Mouse (Mus musculus): ENCODE data around the gene Ndufa5.

The Ndufa5 gene

GRCm38 (mm10) chr6:24530711-24531420 lies 3.1 kb upstream of the Ndufa5 start:
- in situ Hi-C loops (cut with MboI; ENCODE audit: unreplicated experiment in 2 of 2): loop anchor here (25.0 kb wide), 2 partner anchors 356 to 1281 kb away; partner anchors contain the start of gene Pot1a (in 1 of the 2)

GRCm38 (mm10) chr6:24530166-24530565 lies 2.4 kb upstream of the Ndufa5 start:
- in situ Hi-C loops (cut with MboI; ENCODE audit: unreplicated experiment in 2 of 2): loop anchor here (25.0 kb wide), 2 partner anchors 357 to 1282 kb away; partner anchors contain the start of gene Pot1a (in 1 of the 2)

GRCm38 (mm10) chr6:24528064-24528243 lies 141 bp upstream of the Ndufa5 start, which contains the start of gene Asb15:
Gene Asb15 (plus strand): TSS chr6:24528144.
- in situ Hi-C loops (cut with MboI; ENCODE audit: unreplicated experiment in 2 of 2): loop anchor here (5.0 to 25.0 kb wide), 5 partner anchors 99 to 1284 kb away; partner anchors contain the start of gene Pot1a (in 2 of the 2)

DNA sequence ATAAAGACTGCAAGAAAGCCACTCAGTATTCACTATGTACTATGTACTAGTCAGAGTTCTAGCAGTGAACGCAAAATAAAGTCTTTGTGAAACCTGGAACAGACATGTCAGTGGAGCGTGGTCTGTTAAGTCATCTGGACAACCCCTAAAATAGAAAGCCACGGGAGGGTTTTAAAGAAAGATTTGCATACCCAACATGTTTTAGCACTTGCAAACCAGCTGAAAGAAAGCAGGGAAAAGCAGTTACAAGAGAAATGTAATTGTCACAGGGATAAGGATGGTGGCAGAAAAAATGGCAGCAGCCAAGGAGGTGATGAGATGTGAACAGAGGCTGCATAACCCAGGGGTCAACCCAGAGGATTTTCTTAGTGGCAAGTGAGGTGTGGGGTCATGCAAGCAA lies 2.1 kb downstream of the Ndufa5 start:
- in situ Hi-C loops (cut with MboI; ENCODE audit: unreplicated experiment in 2 of 2): loop anchor here (5.0 to 25.0 kb wide), 5 partner anchors 102 to 1287 kb away; partner anchors contain the start of gene Pot1a (in 2 of the 2)

DNA sequence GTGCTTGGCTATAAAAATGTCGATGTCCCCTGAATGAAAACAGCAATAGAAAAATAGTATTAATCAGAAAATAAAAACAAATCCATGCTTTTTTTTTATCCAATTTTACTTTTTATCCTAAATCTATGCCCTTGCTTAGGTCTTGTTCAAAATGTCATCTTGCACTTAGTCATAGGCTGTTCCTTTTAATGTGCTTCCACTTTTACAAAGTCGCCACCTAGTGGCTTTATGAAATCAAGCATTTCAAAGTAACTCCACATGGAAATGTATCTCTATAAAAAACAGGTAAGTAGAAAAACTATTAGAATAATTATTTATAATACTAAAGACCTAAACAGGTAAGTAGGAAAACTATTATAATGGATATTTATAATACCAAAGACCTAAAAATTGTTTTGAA lies 11.6 kb downstream of the Ndufa5 start:
- in situ Hi-C loops (cut with MboI; ENCODE audit: unreplicated experiment in 2 of 2): no loop called here

- in situ Hi-C loops (cut with MboI; ENCODE audit: unreplicated experiment in 2 of 2): no loop called here
Measured at GRCm38 (mm10) chr6:24514552-24515284, 13.1 kb downstream of the Ndufa5 start, which contains the start of gene Iqub. Gene Iqub (minus strand): TSS chr6:24515067.

GRCm38 (mm10) chr6:24504141-24504540 lies 23.7 kb downstream of the Ndufa5 start:
- in situ Hi-C loops (cut with MboI; ENCODE audit: unreplicated experiment in 2 of 2): no loop called here

DNA sequence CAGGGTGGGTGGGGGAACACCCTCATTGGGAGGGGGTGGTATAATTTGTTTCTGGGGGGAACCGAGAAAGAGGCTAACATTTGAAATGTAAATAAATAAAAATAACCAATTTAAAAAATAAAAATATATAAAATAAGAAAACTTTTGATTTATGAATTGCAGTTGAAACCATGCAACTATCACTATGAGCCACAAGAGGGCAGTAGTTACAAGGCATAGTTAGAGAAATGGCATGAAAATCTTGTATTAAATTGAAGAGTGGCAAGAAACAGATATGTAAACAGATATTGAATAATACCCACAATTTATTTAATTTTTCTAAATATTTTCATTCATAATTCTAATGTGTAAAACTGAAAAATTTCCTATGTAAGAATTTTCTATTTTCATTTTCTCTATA lies 37.5 kb downstream of the Ndufa5 start:
- in situ Hi-C loops (cut with MboI; ENCODE audit: unreplicated experiment in 2 of 2): no loop called here

GRCm38 (mm10) chr6:24486530-24486929 lies 41.3 kb downstream of the Ndufa5 start:
- in situ Hi-C loops (cut with MboI; ENCODE audit: unreplicated experiment in 2 of 2): no loop called here

GRCm38 (mm10) chr6:24470571-24471132 lies 57.2 kb downstream of the Ndufa5 start:
- in situ Hi-C loops (cut with MboI; ENCODE audit: unreplicated experiment in 2 of 2): no loop called here

DNA sequence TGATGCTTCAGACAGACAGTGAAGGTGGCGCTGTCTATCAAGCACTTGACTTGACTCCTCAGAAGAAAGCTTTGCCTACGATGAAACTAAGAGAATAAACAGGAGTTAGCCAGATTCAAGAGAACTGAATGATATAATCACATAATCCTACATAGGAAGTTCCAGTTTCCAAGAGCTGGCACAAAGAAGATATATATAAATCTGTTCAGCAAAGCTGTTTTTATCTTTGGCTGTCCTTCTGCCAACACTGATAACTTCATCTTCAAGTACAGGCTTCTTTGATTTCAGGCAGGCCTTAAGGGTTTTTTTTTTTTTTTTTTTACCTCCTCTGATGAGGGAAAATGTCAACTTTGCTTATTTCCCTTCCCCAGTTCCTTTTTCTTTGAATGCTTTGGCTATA lies 57.7 kb downstream of the Ndufa5 start:
- in situ Hi-C loops (cut with MboI; ENCODE audit: unreplicated experiment in 2 of 2): no loop called here
